Mouse (Mus musculus) kidney, postnatal 0 days (tissue): ENCODE measurements at regions not wholly inside any gene's neighbourhood (a gene's known extent, or its start where the extent isn't known, plus 50 kb on each side); places are given as distances from the start of the nearest gene placed in this dataset.

ENCODE experiments used
- ATAC-seq: fragments of 200-750 bp; cut with Nextera tagmentation; replicated peaks from 2 replicates; pipeline ENCODE4 v1.8.0; 2017; ENCODE audit warnings: low read depth, moderate number of reproducible peaks, moderate TSS enrichment, moderate library complexity; ENCODE audit not compliant: low FRiP score
- DNase-seq: peaks from one replicate; pipeline ENCODE4 v3.0.0-alpha.2; 2016; ENCODE audit warnings: low spot score
- H3K27ac ChIP-seq: fragments of 300-500 bp; sonication (generic); 2 replicates; pipeline ENCODE4 v1.5.1; 2014; ENCODE audit warnings: mild to moderate bottlenecking
- H3K27me3 ChIP-seq: fragments of 300-500 bp; sonication (generic); 2 replicates; pipeline ENCODE4 v1.6.1; 2014; ENCODE audit warnings: low read length, mixed read lengths; ENCODE audit not compliant: insufficient read depth
- H3K36me3 ChIP-seq: fragments of 300-500 bp; sonication (generic); 2 replicates; pipeline ENCODE4 v1.6.1; 2014; ENCODE audit warnings: low read length, mixed read lengths; ENCODE audit not compliant: insufficient read depth
- H3K4me1 ChIP-seq: fragments of 300-500 bp; sonication (generic); replicated peaks from 2 replicates; pipeline ENCODE4 v1.6.1; 2014; ENCODE audit warnings: antibody characterized with exemption, low read length, mixed read lengths; ENCODE audit not compliant: insufficient read depth
- H3K4me2 ChIP-seq: fragments of 300-500 bp; sonication (generic); 2 replicates; pipeline ENCODE4 v1.6.1; 2014; ENCODE audit warnings: mild to moderate bottlenecking, low read length, moderate library complexity, mixed read lengths
- H3K4me3 ChIP-seq: fragments of 300-500 bp; sonication (generic); replicated peaks from 2 replicates; pipeline ENCODE4 v1.5.1; 2014; ENCODE audit warnings: low read depth, low read length
- H3K9ac ChIP-seq: fragments of 300-500 bp; sonication (generic); 2 replicates; pipeline ENCODE4 v1.6.1; 2014; ENCODE audit warnings: low read depth, low read length
- H3K9me3 ChIP-seq: fragments of 300-500 bp; sonication (generic); replicated peaks from 2 replicates; pipeline ENCODE4 v1.6.1; 2016; ENCODE audit warnings: low read length, inconsistent platforms, mixed read lengths
- CTCF ChIP-seq: IDR thresholded peaks from 2 replicates; pipeline ENCODE4 v1.5.1; 2016; ENCODE audit warnings: antibody characterized with exemption, low read depth, mild to moderate bottlenecking, moderate library complexity
- WGBS: fragments of 180-500 bp; shearing (Covaris S2); extraction: QIAGEN DNeasy Blood & Tissue Kit; methylation state at CpG from one replicate; pipeline ENCODE4 v1.1.7; 2014; 5-methylcytosine and 5-hydroxymethylcytosine counted together

- H3K36me3 ChIP-seq = no peaks in the 10 kb centered on the region
- H3K9ac ChIP-seq = no peak overlapping the region
- WGBS = 52% methylated on average over 5 of the region's 5 CpGs
- H3K4me1 ChIP-seq = no peaks in the 10 kb centered on the region
- H3K9me3 ChIP-seq = no peaks in the 10 kb centered on the region
- DNase-seq (no peak), ATAC-seq (no peak)
- no peak overlapping the region for H3K4me2 ChIP-seq
- no peak overlapping the region for H3K4me3 ChIP-seq
- no peaks in the 10 kb centered on the region for H3K27me3 ChIP-seq
- no peak for TF ChIP-seq CTCF
- H3K27ac ChIP-seq = no peak overlapping the region
These were observed 117.0 kb upstream of the Tbx3 start for GRCm38 (mm10) chr5:119553469-119553868.

- Histone ChIP-seq H3K27me3 (0 out of 2 replicates have a peak, but pooled peaks cover 4% of the 10 kb centered on the region), H3K9ac (no peak overlapping the region), H3K4me1 (no peaks in the 10 kb centered on the region), H3K27ac (no peak overlapping the region), H3K36me3 (no peaks in the 10 kb centered on the region), H3K4me3 (no peak overlapping the region), H3K4me2 (no peak overlapping the region), H3K9me3 (no peaks in the 10 kb centered on the region)
- ATAC-seq (no peak), DNase-seq (no peak)
- 42% methylated on average over 5 of the region's 5 CpGs for WGBS
- TF ChIP-seq CTCF = no peak
These were observed 113.4 kb upstream of the Tbx3 start for GRCm38 (mm10) chr5:119557071-119557470.

- no peak overlapping the region for H3K27ac ChIP-seq
- WGBS = 86% methylated on average over 11 of the region's 11 CpGs
- H3K4me3 ChIP-seq = no peak overlapping the region
- DNase-seq = no peak
- H3K4me1 ChIP-seq = 0 out of 2 replicates have a peak, but pooled peaks cover 4% of the 10 kb centered on the region
- ATAC-seq = no peak
- no peaks in the 10 kb centered on the region for H3K9me3 ChIP-seq
- no peaks in the 10 kb centered on the region for H3K36me3 ChIP-seq
- 0 out of 2 replicates have a peak, but pooled peaks cover 6% of the 10 kb centered on the region for H3K27me3 ChIP-seq
- no peak overlapping the region for H3K9ac ChIP-seq
- no peak for TF ChIP-seq CTCF
- no peak overlapping the region for H3K4me2 ChIP-seq
These were observed 110.8 kb upstream of the Tbx3 start for GRCm38 (mm10) chr5:119559696-119560095.

GRCm38 (mm10) chr5:119560392-119560791, 110.1 kb upstream of the Tbx3 start:
- 92% methylated on average over 5 of the region's 5 CpGs for WGBS
- Histone ChIP-seq H3K27me3 (0 out of 2 replicates have a peak, but pooled peaks cover 8% of the 10 kb centered on the region), H3K9me3 (no peaks in the 10 kb centered on the region), H3K4me1 (0 out of 2 replicates have a peak, but pooled peaks cover 4% of the 10 kb centered on the region), H3K36me3 (no peaks in the 10 kb centered on the region), H3K4me3 (no peak overlapping the region), H3K27ac (no peak overlapping the region), H3K9ac (no peak overlapping the region), H3K4me2 (no peak overlapping the region)
- DNase-seq (no peak), ATAC-seq (no peak)
- TF ChIP-seq CTCF = no peak

- no peaks in the 10 kb centered on the region for H3K36me3 ChIP-seq
- H3K9ac ChIP-seq = no peak overlapping the region
- no peaks in the 10 kb centered on the region for H3K9me3 ChIP-seq
- ATAC-seq (no peak), DNase-seq (no peak)
- WGBS = 64% methylated on average over 7 of the region's 7 CpGs
- no peak overlapping the region for H3K4me2 ChIP-seq
- no peak for TF ChIP-seq CTCF
- H3K27ac ChIP-seq = no peak overlapping the region
- H3K27me3 ChIP-seq = 0 out of 2 replicates have a peak, but pooled peaks cover 8% of the 10 kb centered on the region
- no peak overlapping the region for H3K4me3 ChIP-seq
- H3K4me1 ChIP-seq = 0 out of 2 replicates have a peak, but pooled peaks cover 4% of the 10 kb centered on the region
These were observed 108.9 kb upstream of the Tbx3 start for GRCm38 (mm10) chr5:119561531-119561930.

- Histone ChIP-seq H3K4me3 (no peak overlapping the region), H3K4me1 (0 out of 2 replicates have a peak, but pooled peaks cover 4% of the 10 kb centered on the region), H3K9me3 (no peaks in the 10 kb centered on the region), H3K36me3 (no peaks in the 10 kb centered on the region), H3K27ac (no peak overlapping the region), H3K4me2 (peak overlapping the region; percentile 25), H3K9ac (no peak overlapping the region), H3K27me3 (0 out of 2 replicates have a peak, but pooled peaks cover 8% of the 10 kb centered on the region)
- ATAC-seq = peak; percentile 66
- peak; percentile 85 for DNase-seq
- no peak for TF ChIP-seq CTCF
- WGBS = 3% methylated on average over 33 of the region's 33 CpGs
These were observed 106.7 kb upstream of the Tbx3 start for GRCm38 (mm10) chr5:119563510-119564351.
